Mouse (Mus musculus): ENCODE measurements around the gene Rbm45. TPM values are rescaled to one million over a fixed set of nuclear protein-coding genes. Genes with fewer than 3 reads are reported as not detected.

Rbm45 gene
- polyA plus RNA-seq, 1 experiment, result 23.1 TPM

GRCm38 (mm10) chr2:76367188-76367922 lies 2.4 kb upstream of the Rbm45 start:
- no peaks in the 10 kb centered on the region for H3K27me3 ChIP-seq (ENCODE audit: control insufficient read depth, insufficient read depth, low read length)
- peak; percentile 64 to 82 for DNase-seq
- no peak overlapping the region for H3K27ac ChIP-seq (ENCODE audit: insufficient read depth, low read length)
- no peaks in the 10 kb centered on the region for H3K4me1 ChIP-seq (ENCODE audit: control insufficient read depth, insufficient read depth, low read length)
- WGBS, result 17% methylated on average over 9 of the region's 9 CpGs
- TF ChIP-seq CTCF (IDR thresholded peaks at IDR 0.05; ENCODE audit: borderline replicate concordance, insufficient read depth, low read depth, low read length), result peak; percentile 71; the same call in 1 of the 2 replicates
- TF ChIP-seq POLR2A (IDR thresholded peaks at IDR 0.05; ENCODE audit: borderline replicate concordance, insufficient read depth, low read length), result no peak
- H3K4me3 ChIP-seq (replicated peaks; ENCODE audit: insufficient read depth, low read depth, low read length), result no peak overlapping the region

GRCm38 (mm10) chr2:76368861-76369660 lies 723 bp upstream of the Rbm45 start:
- no peak overlapping the region for H3K27ac ChIP-seq (ENCODE audit: insufficient read depth, low read length)
- H3K27me3 ChIP-seq (ENCODE audit: control insufficient read depth, insufficient read depth, low read length), result no peaks in the 10 kb centered on the region
- H3K4me1 ChIP-seq (ENCODE audit: control insufficient read depth, insufficient read depth, low read length), result no peaks in the 10 kb centered on the region
- no peak overlapping the region for H3K4me3 ChIP-seq (replicated peaks; ENCODE audit: insufficient read depth, low read depth, low read length)
- no peak for DNase-seq
- TF ChIP-seq CTCF (IDR thresholded peaks at IDR 0.05; ENCODE audit: borderline replicate concordance, insufficient read depth, low read depth, low read length) (no peak), POLR2A (IDR thresholded peaks at IDR 0.05; ENCODE audit: borderline replicate concordance, insufficient read depth, low read length) (no peak)
- WGBS, result 73% methylated on average over 13 of the region's 13 CpGs

- no peak for TF ChIP-seq POLR2A (IDR thresholded peaks at IDR 0.05; ENCODE audit: borderline replicate concordance, insufficient read depth, low read length)
- TF ChIP-seq CTCF (IDR thresholded peaks at IDR 0.05; ENCODE audit: borderline replicate concordance, insufficient read depth, low read depth, low read length), result no peak
- DNase-seq, result no peak
- no peaks in the 10 kb centered on the region for H3K27me3 ChIP-seq (ENCODE audit: control insufficient read depth, insufficient read depth, low read length)
- WGBS, result 4% methylated on average over 7 of the region's 7 CpGs
- H3K4me3 ChIP-seq (replicated peaks; ENCODE audit: insufficient read depth, low read depth, low read length), result peak overlapping the region; percentile 81
- H3K4me1 ChIP-seq (ENCODE audit: control insufficient read depth, insufficient read depth, low read length), result no peaks in the 10 kb centered on the region
- H3K27ac ChIP-seq (ENCODE audit: insufficient read depth, low read length), result no peak overlapping the region
These were observed 805 bp downstream of the Rbm45 start for GRCm38 (mm10) chr2:76370656-76370922.

- DNase-seq, result no peak
- TF ChIP-seq POLR2A (IDR thresholded peaks at IDR 0.05; ENCODE audit: borderline replicate concordance, insufficient read depth, low read length) (no peak), CTCF (IDR thresholded peaks at IDR 0.05; ENCODE audit: borderline replicate concordance, insufficient read depth, low read depth, low read length) (no peak)
- no peak overlapping the region for H3K27ac ChIP-seq (ENCODE audit: insufficient read depth, low read length)
- H3K4me3 ChIP-seq (replicated peaks; ENCODE audit: insufficient read depth, low read depth, low read length), result no peak overlapping the region
- no peaks in the 10 kb centered on the region for H3K27me3 ChIP-seq (ENCODE audit: control insufficient read depth, insufficient read depth, low read length)
- 87% methylated on average over 4 of the region's 4 CpGs for WGBS
- H3K4me1 ChIP-seq (ENCODE audit: control insufficient read depth, insufficient read depth, low read length), result no peaks in the 10 kb centered on the region
These were observed 2.5 kb downstream of the Rbm45 start for GRCm38 (mm10) chr2:76372244-76372643.

GRCm38 (mm10) chr2:76374544-76375206 lies 4.9 kb downstream of the Rbm45 start:
- WGBS, result 89% methylated on average over 6 of the region's 6 CpGs
- no peak for TF ChIP-seq CTCF (IDR thresholded peaks at IDR 0.05; ENCODE audit: borderline replicate concordance, insufficient read depth, low read depth, low read length)
- DNase-seq, result no peak
- Histone ChIP-seq H3K27ac (ENCODE audit: insufficient read depth, low read length) (no peak overlapping the region), H3K27me3 (ENCODE audit: control insufficient read depth, insufficient read depth, low read length) (no peaks in the 10 kb centered on the region), H3K4me1 (ENCODE audit: control insufficient read depth, insufficient read depth, low read length) (no peaks in the 10 kb centered on the region), H3K4me3 (replicated peaks; ENCODE audit: insufficient read depth, low read depth, low read length) (no peak overlapping the region)

GRCm38 (mm10) chr2:76378646-76379045 lies 8.9 kb downstream of the Rbm45 start:
- Histone ChIP-seq H3K4me1 (ENCODE audit: control insufficient read depth, insufficient read depth, low read length) (no peaks in the 10 kb centered on the region), H3K27ac (ENCODE audit: insufficient read depth, low read length) (no peak overlapping the region), H3K27me3 (ENCODE audit: control insufficient read depth, insufficient read depth, low read length) (no peaks in the 10 kb centered on the region), H3K4me3 (replicated peaks; ENCODE audit: insufficient read depth, low read depth, low read length) (no peak overlapping the region)
- TF ChIP-seq POLR2A (IDR thresholded peaks at IDR 0.05; ENCODE audit: borderline replicate concordance, insufficient read depth, low read length), result no peak
- TF ChIP-seq CTCF (IDR thresholded peaks at IDR 0.05; ENCODE audit: borderline replicate concordance, insufficient read depth, low read depth, low read length), result no peak
- WGBS, result 94% methylated on average over 19 of the region's 19 CpGs
- no peak for DNase-seq

- Histone ChIP-seq H3K27ac (ENCODE audit: insufficient read depth, low read length) (no peak overlapping the region), H3K27me3 (ENCODE audit: control insufficient read depth, insufficient read depth, low read length) (no peaks in the 10 kb centered on the region), H3K4me3 (replicated peaks; ENCODE audit: insufficient read depth, low read depth, low read length) (no peak overlapping the region), H3K4me1 (ENCODE audit: control insufficient read depth, insufficient read depth, low read length) (no peaks in the 10 kb centered on the region)
- TF ChIP-seq CTCF (IDR thresholded peaks at IDR 0.05; ENCODE audit: borderline replicate concordance, insufficient read depth, low read depth, low read length), result no peak
- TF ChIP-seq POLR2A (IDR thresholded peaks at IDR 0.05; ENCODE audit: borderline replicate concordance, insufficient read depth, low read length), result no peak
- no peak for DNase-seq
These were observed 16.7 kb downstream of the Rbm45 start for GRCm38 (mm10) chr2:76386531-76386930.

- Histone ChIP-seq H3K27ac (ENCODE audit: insufficient read depth, low read length) (no peak overlapping the region), H3K27me3 (ENCODE audit: control insufficient read depth, insufficient read depth, low read length) (no peaks in the 10 kb centered on the region), H3K4me1 (ENCODE audit: control insufficient read depth, insufficient read depth, low read length) (no peaks in the 10 kb centered on the region), H3K4me3 (replicated peaks; ENCODE audit: insufficient read depth, low read depth, low read length) (no peak overlapping the region)
- TF ChIP-seq POLR2A (IDR thresholded peaks at IDR 0.05; ENCODE audit: borderline replicate concordance, insufficient read depth, low read length) (no peak), CTCF (IDR thresholded peaks at IDR 0.05; ENCODE audit: borderline replicate concordance, insufficient read depth, low read depth, low read length) (no peak)
- no peak for DNase-seq
These were observed 30.4 kb downstream of the Rbm45 start for GRCm38 (mm10) chr2:76400178-76400577.
